8 mouse cellular contexts compared by ENCODE assay signal in genomic region chr19:34921253-34921651, GRCm38 (mm10). TPM values are rescaled to one million over a fixed set of nuclear protein-coding genes. Genes with fewer than 3 reads are reported as not detected.
DNase-seq lines count a peak whose midpoint lies in the region; ATAC-seq and TF ChIP-seq lines count a peak whose summit lies in the region.

No protein-coding gene starts in this region.

- TF ChIP-seq POLR2A in heart, adult 2 months (IDR thresholded peaks at IDR 0.05; ENCODE audit: insufficient read depth, low read depth, low read length), result no peak

- no peak overlapping the region for H3K9ac ChIP-seq in heart, adult 2 months (ENCODE audit: low read depth, low read length)
- peak overlapping the region; percentile 56; the same call in 1 of the 2 replicates for H3K9ac ChIP-seq in hindbrain, embryonic 15.5 days

- H3K27me3 ChIP-seq in heart, adult 2 months (ENCODE audit: control insufficient read depth, insufficient read depth, low read length), result no peaks in the 10 kb centered on the region
- no peaks in the 10 kb centered on the region for H3K27me3 ChIP-seq in hindbrain, embryonic 15.5 days
- no peaks in the 10 kb centered on the region for H3K27me3 ChIP-seq in midbrain, embryonic 10.5 days (ENCODE audit: low read depth, poor library complexity, severe bottlenecking)

- intact Hi-C loops in heart, adult 2 months (cut with DNase I), result loop anchor here (2.0 kb wide), 3 partner anchors 42 to 250 kb away; partner anchors contain the start of gene Pank1

- H3K4me3 ChIP-seq in heart, adult 2 months, result peak overlapping the region; percentile 87
- H3K4me3 ChIP-seq in hindbrain, embryonic 15.5 days, result peak overlapping the region; percentile 92
- H3K4me3 ChIP-seq in midbrain, embryonic 10.5 days, result peak overlapping the region; percentile 86

- TF ChIP-seq CTCF in heart, adult 2 months (IDR thresholded peaks at IDR 0.05), result 0 out of 2 replicates have a peak, but pooled peaks have one; percentile 13

- no peak for ATAC-seq in hindbrain, embryonic 15.5 days (ENCODE audit: low FRiP score, low read depth)
- no peak for ATAC-seq in inflammation-experienced regulatory T-cells, adult 6 months

- no peaks in the 10 kb centered on the region for H3K9me3 ChIP-seq in hindbrain, embryonic 15.5 days
- no peaks in the 10 kb centered on the region for H3K9me3 ChIP-seq in midbrain, embryonic 10.5 days (replicated peaks)

- no peak for DNase-seq in heart, adult 2 months
- no peak for DNase-seq in heart, adult 9 months (ENCODE audit: low spot score in 2 of 2)
- peak; percentile 43 to 48 for DNase-seq in B cell, adult 2 months
- peak; percentile 22 to 26 for DNase-seq in cerebellum, postnatal 10 days
- DNase-seq in midbrain, embryonic 10.5 days (ENCODE audit: low spot score), result no peak
- DNase-seq in spleen, adult 12 weeks (ENCODE audit: low spot score), result no peak

- H3K36me3 ChIP-seq in heart, adult 2 months (ENCODE audit: control insufficient read depth, insufficient read depth, low read length), result no peaks in the 10 kb centered on the region
- H3K36me3 ChIP-seq in hindbrain, embryonic 15.5 days, result no peaks in the 10 kb centered on the region
- H3K36me3 ChIP-seq in midbrain, embryonic 10.5 days, result peaks cover 20% of the 10 kb centered on the region

- H3K4me2 ChIP-seq in hindbrain, embryonic 15.5 days, result peak overlapping the region; percentile 93

- 30% methylated on average over 7 of the region's 7 CpGs for WGBS in heart, adult 2 months
- WGBS in hindbrain, embryonic 15.5 days, result 22% methylated on average over 7 of the region's 7 CpGs
- 22% methylated on average over 7 of the region's 7 CpGs for WGBS in midbrain, embryonic 10.5 days

- no peak for TF ChIP-seq EP300 in heart, adult 2 months (IDR thresholded peaks at IDR 0.05; ENCODE audit: insufficient read depth, low read depth, low read length)

- H3K4me1 ChIP-seq in heart, adult 2 months (ENCODE audit: control insufficient read depth, insufficient read depth, low read length), result no peaks in the 10 kb centered on the region
- peaks cover 11% of the 10 kb centered on the region for H3K4me1 ChIP-seq in hindbrain, embryonic 15.5 days (replicated peaks)
- peaks cover 7% of the 10 kb centered on the region for H3K4me1 ChIP-seq in midbrain, embryonic 10.5 days

- peak overlapping the region; percentile 75 for H3K27ac ChIP-seq in heart, adult 2 months
- H3K27ac ChIP-seq in hindbrain, embryonic 15.5 days (replicated peaks), result peak overlapping the region; percentile 84
- peak overlapping the region; percentile 92 for H3K27ac ChIP-seq in midbrain, embryonic 10.5 days (replicated peaks)

- H3K79me2 ChIP-seq in heart, adult 2 months (replicated peaks; ENCODE audit: control insufficient read depth, insufficient read depth, low read length), result no peaks in the 10 kb centered on the region

RNA-seq across cellular contexts. Expression of gene Kif20b, which starts 0.9 kb away (rescaled TPM):
- under 1 TPM; 0.63 to 0.91 TPM for total RNA-seq in heart, adult 2 months (2021)
- polyA plus RNA-seq in heart, adult 2 months (2012; rRNA removed), result 0.06 and 0.76 TPM in 2 replicates
- 12.1 and 15.9 TPM in 2 replicates for polyA plus RNA-seq in hindbrain, embryonic 15.5 days (2015; fragmentation: Nextera tagmentation; extraction: Ambion mirVana)
- polyA plus RNA-seq in midbrain, embryonic 10.5 days (2016; fragmentation: Nextera tagmentation; extraction: Ambion mirVana), result 85.0 and 89.6 TPM in 2 replicates
- 10 to 100 TPM; 17.8 to 64.7 (median 29.5) TPM for polyA plus RNA-seq in inflammation-experienced regulatory T-cells, adult 6 months (2017; shearing (Covaris generic))

RNA-seq across cellular contexts. Expression of gene Pank1, which starts 42.0 kb away (rescaled TPM):
- total RNA-seq in heart, adult 2 months (2021), result 10 to 100 TPM; 38.1 to 48.3 TPM
- polyA plus RNA-seq in heart, adult 2 months (2012; rRNA removed), result 6.5 and 10.0 TPM in 2 replicates
- 10.3 and 10.4 TPM in 2 replicates for polyA plus RNA-seq in hindbrain, embryonic 15.5 days (2015; fragmentation: Nextera tagmentation; extraction: Ambion mirVana)
- 6.3 and 6.5 TPM in 2 replicates for polyA plus RNA-seq in midbrain, embryonic 10.5 days (2016; fragmentation: Nextera tagmentation; extraction: Ambion mirVana)
- under 1 TPM; 0.35 to 0.83 (median 0.52) TPM for polyA plus RNA-seq in inflammation-experienced regulatory T-cells, adult 6 months (2017; shearing (Covaris generic))

Comparison
In these comparisons a context has a peak if more than half of its experiments do, and no peak if none do; other contexts are left out.
1. DNase-seq: peak in B cell, adult 2 months (2 of 2) and cerebellum, postnatal 10 days (2 of 2); none in heart, adult 2 months (0 of 2), heart, adult 9 months (0 of 2), midbrain, embryonic 10.5 days (single experiment) and spleen, adult 12 weeks (single experiment).
2. Peak in every context shown above with its lines, with median percentiles within 50 percentile points of each other: H3K27ac ChIP-seq and H3K4me3 ChIP-seq.